Mouse (Mus musculus) c-Kit-positive CD71-positive TER-119-positive erythroid progenitor cells, embryonic 14.5 days (primary cell): Measurements from ENCODE around the gene Tm6sf1.

Experiments
- DNase-seq: peaks from one replicate; pipeline ENCODE4 v3.0.0-alpha.2; 2013; ENCODE audit warnings: low spot score

The Tm6sf1 gene

GRCm38 (mm10) chr7:81850171-81850570 is 8.6 kb upstream of the Tm6sf1 start:
- DNase-seq: no peak

GRCm38 (mm10) chr7:81851706-81852105 is 7.1 kb upstream of the Tm6sf1 start:
- DNase-seq: no peak

GRCm38 (mm10) chr7:81854568-81855307 is 4.1 kb upstream of the Tm6sf1 start:
- no peak for DNase-seq

- no peak for DNase-seq
Measured at GRCm38 (mm10) chr7:81855694-81856093, 3.1 kb upstream of the Tm6sf1 start, which contains the start of gene Gm10160. Gene Gm10160 (minus strand): TSS chr7:81855794.

- DNase-seq: no peak
Measured at GRCm38 (mm10) chr7:81856221-81856620, 2.6 kb upstream of the Tm6sf1 start.

- DNase-seq: no peak
Measured at GRCm38 (mm10) chr7:81858236-81858635, 565 bp upstream of the Tm6sf1 start.

- DNase-seq: no peak
Measured at GRCm38 (mm10) chr7:81860071-81860470, 1.3 kb downstream of the Tm6sf1 start.

- DNase-seq: no peak
Measured at GRCm38 (mm10) chr7:81860996-81861395, 2.2 kb downstream of the Tm6sf1 start.

- no peak for DNase-seq
Measured at GRCm38 (mm10) chr7:81861461-81861860, 2.7 kb downstream of the Tm6sf1 start.

- no peak for DNase-seq
Measured at GRCm38 (mm10) chr7:81861921-81862320, 3.1 kb downstream of the Tm6sf1 start.

- no peak for DNase-seq
Measured at GRCm38 (mm10) chr7:81862587-81863583, 4.1 kb downstream of the Tm6sf1 start.

- no peak for DNase-seq
Measured at GRCm38 (mm10) chr7:81864552-81864951, 5.8 kb downstream of the Tm6sf1 start.

- DNase-seq: no peak
Measured at GRCm38 (mm10) chr7:81865937-81866336, 7.1 kb downstream of the Tm6sf1 start.

GRCm38 (mm10) chr7:81867231-81867930 is 8.6 kb downstream of the Tm6sf1 start:
- no peak for DNase-seq

- DNase-seq: peak; percentile 30
Measured at GRCm38 (mm10) chr7:81868158-81868557, 9.4 kb downstream of the Tm6sf1 start.

- no peak for DNase-seq
Measured at GRCm38 (mm10) chr7:81872493-81873013, 13.8 kb downstream of the Tm6sf1 start.

GRCm38 (mm10) chr7:81873807-81874206 is 15.0 kb downstream of the Tm6sf1 start:
- no peak for DNase-seq

GRCm38 (mm10) chr7:81874636-81875035 is 15.8 kb downstream of the Tm6sf1 start:
- DNase-seq: no peak

- DNase-seq: no peak
Measured at GRCm38 (mm10) chr7:81875372-81875771, 16.6 kb downstream of the Tm6sf1 start.

GRCm38 (mm10) chr7:81880286-81880685 is 21.5 kb downstream of the Tm6sf1 start:
- no peak for DNase-seq

GRCm38 (mm10) chr7:81880797-81881196 is 22.0 kb downstream of the Tm6sf1 start:
- no peak for DNase-seq

- no peak for DNase-seq
Measured at GRCm38 (mm10) chr7:81881600-81881999, 22.8 kb downstream of the Tm6sf1 start.
